Mouse (Mus musculus): ENCODE measurements around the gene Scn5a. TPM values are rescaled to one million over a fixed set of nuclear protein-coding genes. Genes with fewer than 3 reads are reported as not detected.

The Scn5a gene
- polyA plus RNA-seq, 1 experiment, result 13.6 TPM

- no peaks in the 10 kb centered on the region for H3K36me3 ChIP-seq (ENCODE audit: control insufficient read depth, insufficient read depth)
- no peak overlapping the region for H3ac ChIP-seq (ENCODE audit: control insufficient read depth, insufficient read length, low read depth)
- H3K79me2 ChIP-seq (ENCODE audit: control insufficient read depth, insufficient read depth), result no peaks in the 10 kb centered on the region
- H3K4me3 ChIP-seq (ENCODE audit: insufficient read depth, poor library complexity, severe bottlenecking), result no peak overlapping the region
- no peak for TF ChIP-seq MYOD1 (IDR thresholded peaks at IDR 0.05; ENCODE audit: control insufficient read depth, insufficient read length, low read depth)
- no peaks in the 10 kb centered on the region for H3K27me3 ChIP-seq (ENCODE audit: control insufficient read depth, insufficient read depth, insufficient read length)
- H3K79me3 ChIP-seq (ENCODE audit: low read depth), result no peaks in the 10 kb centered on the region
These were observed 73.7 kb downstream of the Scn5a start for GRCm38 (mm10) chr9:119504981-119505658.

- Histone ChIP-seq H3K27me3 (ENCODE audit: control insufficient read depth, insufficient read depth, insufficient read length) (no peaks in the 10 kb centered on the region), H3K36me3 (ENCODE audit: control insufficient read depth, insufficient read depth) (no peaks in the 10 kb centered on the region), H3ac (ENCODE audit: control insufficient read depth, insufficient read length, low read depth) (no peak overlapping the region), H3K79me3 (ENCODE audit: low read depth) (no peaks in the 10 kb centered on the region), H3K79me2 (ENCODE audit: control insufficient read depth, insufficient read depth) (no peaks in the 10 kb centered on the region), H3K4me3 (ENCODE audit: insufficient read depth, poor library complexity, severe bottlenecking) (no peak overlapping the region)
- TF ChIP-seq MYOD1 (IDR thresholded peaks at IDR 0.05; ENCODE audit: control insufficient read depth, insufficient read length, low read depth), result no peak
- TF ChIP-seq MAX (IDR thresholded peaks at IDR 0.05), result no peak
- TF ChIP-seq CTCF (IDR thresholded peaks at IDR 0.05; ENCODE audit: control insufficient read depth, insufficient read depth, insufficient read length), result no peak
- TF ChIP-seq CEBPB (IDR thresholded peaks at IDR 0.05; ENCODE audit: low read depth), result no peak
- TF ChIP-seq MYOG (IDR thresholded peaks at IDR 0.05; ENCODE audit: control insufficient read depth, extremely low read depth, insufficient read length), result no peak
These were observed 75.2 kb downstream of the Scn5a start for GRCm38 (mm10) chr9:119503613-119504012.

- TF ChIP-seq CTCF (IDR thresholded peaks at IDR 0.05; ENCODE audit: control insufficient read depth, insufficient read depth, insufficient read length) (no peak), MYOD1 (IDR thresholded peaks at IDR 0.05; ENCODE audit: control insufficient read depth, insufficient read length, low read depth) (peak; percentile 45)
- no peaks in the 10 kb centered on the region for H3K27me3 ChIP-seq (ENCODE audit: control insufficient read depth, insufficient read depth, insufficient read length)
- H3K79me3 ChIP-seq (ENCODE audit: low read depth), result no peaks in the 10 kb centered on the region
- no peaks in the 10 kb centered on the region for H3K79me2 ChIP-seq (ENCODE audit: control insufficient read depth, insufficient read depth)
- no peak overlapping the region for H3ac ChIP-seq (ENCODE audit: control insufficient read depth, insufficient read length, low read depth)
- no peaks in the 10 kb centered on the region for H3K36me3 ChIP-seq (ENCODE audit: control insufficient read depth, insufficient read depth)
- H3K4me3 ChIP-seq (ENCODE audit: insufficient read depth, poor library complexity, severe bottlenecking), result no peak overlapping the region
These were observed 79.9 kb downstream of the Scn5a start for GRCm38 (mm10) chr9:119498885-119499284.

- Histone ChIP-seq H3ac (ENCODE audit: control insufficient read depth, insufficient read length, low read depth) (no peak overlapping the region), H3K36me3 (ENCODE audit: control insufficient read depth, insufficient read depth) (no peaks in the 10 kb centered on the region), H3K27me3 (ENCODE audit: control insufficient read depth, insufficient read depth, insufficient read length) (no peaks in the 10 kb centered on the region), H3K4me3 (ENCODE audit: insufficient read depth, poor library complexity, severe bottlenecking) (no peak overlapping the region), H3K79me2 (ENCODE audit: control insufficient read depth, insufficient read depth) (no peaks in the 10 kb centered on the region), H3K79me3 (ENCODE audit: low read depth) (no peaks in the 10 kb centered on the region)
- TF ChIP-seq FOSL1 (IDR thresholded peaks at IDR 0.05; ENCODE audit: insufficient read depth, low read length, poor library complexity, severe bottlenecking), result no peak
- no peak for TF ChIP-seq USF1 (IDR thresholded peaks at IDR 0.05; ENCODE audit: low read depth)
- no peak for TF ChIP-seq MAX (IDR thresholded peaks at IDR 0.05)
- no peak for TF ChIP-seq MYOG (IDR thresholded peaks at IDR 0.05; ENCODE audit: control insufficient read depth, extremely low read depth, insufficient read length)
- no peak for TF ChIP-seq CTCF (IDR thresholded peaks at IDR 0.05; ENCODE audit: control insufficient read depth, insufficient read depth, insufficient read length)
- no peak for TF ChIP-seq CEBPB (IDR thresholded peaks at IDR 0.05; ENCODE audit: low read depth)
- no peak for TF ChIP-seq MYOD1 (IDR thresholded peaks at IDR 0.05; ENCODE audit: control insufficient read depth, insufficient read length, low read depth)
These were observed 80.6 kb downstream of the Scn5a start for GRCm38 (mm10) chr9:119498247-119498607.

GRCm38 (mm10) chr9:119497546-119498246 is 81.1 kb downstream of the Scn5a start:
- H3K27me3 ChIP-seq (ENCODE audit: control insufficient read depth, insufficient read depth, insufficient read length), result no peaks in the 10 kb centered on the region
- H3K79me3 ChIP-seq (ENCODE audit: low read depth), result no peaks in the 10 kb centered on the region
- H3ac ChIP-seq (ENCODE audit: control insufficient read depth, insufficient read length, low read depth), result no peak overlapping the region
- TF ChIP-seq CTCF (IDR thresholded peaks at IDR 0.05; ENCODE audit: control insufficient read depth, insufficient read depth, insufficient read length), result no peak
- no peak for TF ChIP-seq CEBPB (IDR thresholded peaks at IDR 0.05; ENCODE audit: low read depth)
- no peaks in the 10 kb centered on the region for H3K36me3 ChIP-seq (ENCODE audit: control insufficient read depth, insufficient read depth)
- H3K4me3 ChIP-seq (ENCODE audit: insufficient read depth, poor library complexity, severe bottlenecking), result no peak overlapping the region
- H3K79me2 ChIP-seq (ENCODE audit: control insufficient read depth, insufficient read depth), result no peaks in the 10 kb centered on the region

GRCm38 (mm10) chr9:119496960-119497359 is 81.9 kb downstream of the Scn5a start:
- no peaks in the 10 kb centered on the region for H3K79me2 ChIP-seq (ENCODE audit: control insufficient read depth, insufficient read depth)
- H3K27me3 ChIP-seq (ENCODE audit: control insufficient read depth, insufficient read depth, insufficient read length), result no peaks in the 10 kb centered on the region
- H3K36me3 ChIP-seq (ENCODE audit: control insufficient read depth, insufficient read depth), result no peaks in the 10 kb centered on the region
- no peaks in the 10 kb centered on the region for H3K79me3 ChIP-seq (ENCODE audit: low read depth)
- H3ac ChIP-seq (ENCODE audit: control insufficient read depth, insufficient read length, low read depth), result no peak overlapping the region
- TF ChIP-seq MYOD1 (IDR thresholded peaks at IDR 0.05; ENCODE audit: control insufficient read depth, insufficient read length, low read depth) (no peak), CEBPB (IDR thresholded peaks at IDR 0.05; ENCODE audit: low read depth) (no peak), CTCF (IDR thresholded peaks at IDR 0.05; ENCODE audit: control insufficient read depth, insufficient read depth, insufficient read length) (no peak), FOSL1 (IDR thresholded peaks at IDR 0.05; ENCODE audit: insufficient read depth, low read length, poor library complexity, severe bottlenecking) (no peak), USF1 (IDR thresholded peaks at IDR 0.05; ENCODE audit: low read depth) (no peak), MYOG (IDR thresholded peaks at IDR 0.05; ENCODE audit: control insufficient read depth, extremely low read depth, insufficient read length) (no peak), MAX (IDR thresholded peaks at IDR 0.05) (no peak)
- no peak overlapping the region for H3K4me3 ChIP-seq (ENCODE audit: insufficient read depth, poor library complexity, severe bottlenecking)

All from C2C12 (cell line).